Mouse (Mus musculus): Measurements from ENCODE around the gene Ralgapa2. TPM values are rescaled to one million over a fixed set of nuclear protein-coding genes. Genes with fewer than 3 reads are reported as not detected.

Ralgapa2 gene
- polyA plus RNA-seq, 1 experiment, result 9.6 TPM

GRCm38 (mm10) chr2:146423710-146424301 lies 88.3 kb downstream of the Ralgapa2 start:
- Histone ChIP-seq H3K4me1 (ENCODE audit: control insufficient read depth, insufficient read depth, low read length) (no peaks in the 10 kb centered on the region), H3K27me3 (ENCODE audit: control insufficient read depth, insufficient read depth, low read length) (no peaks in the 10 kb centered on the region), H3K4me3 (replicated peaks; ENCODE audit: insufficient read depth, low read depth, low read length) (no peak overlapping the region), H3K27ac (ENCODE audit: insufficient read depth, low read length) (no peak overlapping the region)
- WGBS, result 87% methylated on average over 4 of the region's 4 CpGs
- DNase-seq, result no peak
- TF ChIP-seq CTCF (IDR thresholded peaks at IDR 0.05; ENCODE audit: borderline replicate concordance, insufficient read depth, low read depth, low read length), result no peak
- no peak for TF ChIP-seq POLR2A (IDR thresholded peaks at IDR 0.05; ENCODE audit: borderline replicate concordance, insufficient read depth, low read length)

- TF ChIP-seq CTCF (IDR thresholded peaks at IDR 0.05; ENCODE audit: borderline replicate concordance, insufficient read depth, low read depth, low read length) (no peak), POLR2A (IDR thresholded peaks at IDR 0.05; ENCODE audit: borderline replicate concordance, insufficient read depth, low read length) (no peak)
- 59% methylated on average over 5 of the region's 5 CpGs for WGBS
Observed at GRCm38 (mm10) chr2:146423032-146423691, 89.0 kb downstream of the Ralgapa2 start.

GRCm38 (mm10) chr2:146416283-146416682 lies 95.9 kb downstream of the Ralgapa2 start:
- Histone ChIP-seq H3K4me3 (replicated peaks; ENCODE audit: insufficient read depth, low read depth, low read length) (no peak overlapping the region), H3K4me1 (ENCODE audit: control insufficient read depth, insufficient read depth, low read length) (no peaks in the 10 kb centered on the region), H3K27ac (ENCODE audit: insufficient read depth, low read length) (no peak overlapping the region), H3K27me3 (ENCODE audit: control insufficient read depth, insufficient read depth, low read length) (no peaks in the 10 kb centered on the region)
- 90% methylated on average over 2 of the region's 2 CpGs for WGBS
- DNase-seq, result no peak
- TF ChIP-seq CTCF (IDR thresholded peaks at IDR 0.05; ENCODE audit: borderline replicate concordance, insufficient read depth, low read depth, low read length) (no peak), POLR2A (IDR thresholded peaks at IDR 0.05; ENCODE audit: borderline replicate concordance, insufficient read depth, low read length) (no peak)

More at GRCm38 (mm10) chr2:146423032-146423691, 89.0 kb downstream of the Ralgapa2 start:
- Histone ChIP-seq H3K27me3 (ENCODE audit: control insufficient read depth, insufficient read depth, low read length) (no peaks in the 10 kb centered on the region), H3K27ac (ENCODE audit: insufficient read depth, low read length) (no peak overlapping the region), H3K4me3 (replicated peaks; ENCODE audit: insufficient read depth, low read depth, low read length) (no peak overlapping the region), H3K4me1 (ENCODE audit: control insufficient read depth, insufficient read depth, low read length) (no peaks in the 10 kb centered on the region)
- DNase-seq, result no peak

- no peak for TF ChIP-seq POLR2A (IDR thresholded peaks at IDR 0.05; ENCODE audit: borderline replicate concordance, insufficient read depth, low read length)
- peak; percentile 80 for TF ChIP-seq CTCF (IDR thresholded peaks at IDR 0.05; ENCODE audit: borderline replicate concordance, insufficient read depth, low read depth, low read length)
- Histone ChIP-seq H3K4me1 (ENCODE audit: control insufficient read depth, insufficient read depth, low read length) (no peaks in the 10 kb centered on the region), H3K27ac (ENCODE audit: insufficient read depth, low read length) (no peak overlapping the region), H3K27me3 (ENCODE audit: control insufficient read depth, insufficient read depth, low read length) (no peaks in the 10 kb centered on the region), H3K4me3 (replicated peaks; ENCODE audit: insufficient read depth, low read depth, low read length) (no peak overlapping the region)
- 16% methylated on average over 8 of the region's 8 CpGs for WGBS
- DNase-seq, result peak; percentile 72 to 83
Observed at GRCm38 (mm10) chr2:146414484-146415291, 97.5 kb downstream of the Ralgapa2 start.

GRCm38 (mm10) chr2:146412733-146413132 lies 99.4 kb downstream of the Ralgapa2 start:
- H3K27me3 ChIP-seq (ENCODE audit: control insufficient read depth, insufficient read depth, low read length), result no peaks in the 10 kb centered on the region
- TF ChIP-seq POLR2A (IDR thresholded peaks at IDR 0.05; ENCODE audit: borderline replicate concordance, insufficient read depth, low read length) (no peak), CTCF (IDR thresholded peaks at IDR 0.05; ENCODE audit: borderline replicate concordance, insufficient read depth, low read depth, low read length) (no peak)
- DNase-seq, result no peak
- H3K4me3 ChIP-seq (replicated peaks; ENCODE audit: insufficient read depth, low read depth, low read length), result no peak overlapping the region
- H3K4me1 ChIP-seq (ENCODE audit: control insufficient read depth, insufficient read depth, low read length), result no peaks in the 10 kb centered on the region
- H3K27ac ChIP-seq (ENCODE audit: insufficient read depth, low read length), result no peak overlapping the region
- 81% methylated on average over 9 of the region's 9 CpGs for WGBS

- 87% methylated on average over 5 of the region's 5 CpGs for WGBS
- H3K4me1 ChIP-seq (ENCODE audit: control insufficient read depth, insufficient read depth, low read length), result no peaks in the 10 kb centered on the region
- no peak for TF ChIP-seq CTCF (IDR thresholded peaks at IDR 0.05; ENCODE audit: borderline replicate concordance, insufficient read depth, low read depth, low read length)
- no peak for TF ChIP-seq POLR2A (IDR thresholded peaks at IDR 0.05; ENCODE audit: borderline replicate concordance, insufficient read depth, low read length)
Observed at GRCm38 (mm10) chr2:146411904-146412303, 100.2 kb downstream of the Ralgapa2 start.

GRCm38 (mm10) chr2:146407078-146407477 lies 105.1 kb downstream of the Ralgapa2 start:
- TF ChIP-seq POLR2A (IDR thresholded peaks at IDR 0.05; ENCODE audit: borderline replicate concordance, insufficient read depth, low read length) (no peak), CTCF (IDR thresholded peaks at IDR 0.05; ENCODE audit: borderline replicate concordance, insufficient read depth, low read depth, low read length) (no peak)
- H3K27ac ChIP-seq (ENCODE audit: insufficient read depth, low read length), result no peak overlapping the region
- H3K27me3 ChIP-seq (ENCODE audit: control insufficient read depth, insufficient read depth, low read length), result no peaks in the 10 kb centered on the region
- H3K4me1 ChIP-seq (ENCODE audit: control insufficient read depth, insufficient read depth, low read length), result no peaks in the 10 kb centered on the region
- H3K4me3 ChIP-seq (replicated peaks; ENCODE audit: insufficient read depth, low read depth, low read length), result no peak overlapping the region
- no peak for DNase-seq
- 91% methylated on average over 4 of the region's 4 CpGs for WGBS

More at GRCm38 (mm10) chr2:146411904-146412303, 100.2 kb downstream of the Ralgapa2 start:
- no peak for DNase-seq
- H3K27me3 ChIP-seq (ENCODE audit: control insufficient read depth, insufficient read depth, low read length), result no peaks in the 10 kb centered on the region
- H3K27ac ChIP-seq (ENCODE audit: insufficient read depth, low read length), result no peak overlapping the region
- no peak overlapping the region for H3K4me3 ChIP-seq (replicated peaks; ENCODE audit: insufficient read depth, low read depth, low read length)

Measured in cerebellum, adult 2 months (tissue).